Mouse (Mus musculus): ENCODE data around the gene Bcl6. TPM values are rescaled to one million over a fixed set of nuclear protein-coding genes. Genes with fewer than 3 reads are reported as not detected.

The Bcl6 gene
- polyA plus RNA-seq, 1 experiment from 2014 or later = 33.3 TPM

DNA sequence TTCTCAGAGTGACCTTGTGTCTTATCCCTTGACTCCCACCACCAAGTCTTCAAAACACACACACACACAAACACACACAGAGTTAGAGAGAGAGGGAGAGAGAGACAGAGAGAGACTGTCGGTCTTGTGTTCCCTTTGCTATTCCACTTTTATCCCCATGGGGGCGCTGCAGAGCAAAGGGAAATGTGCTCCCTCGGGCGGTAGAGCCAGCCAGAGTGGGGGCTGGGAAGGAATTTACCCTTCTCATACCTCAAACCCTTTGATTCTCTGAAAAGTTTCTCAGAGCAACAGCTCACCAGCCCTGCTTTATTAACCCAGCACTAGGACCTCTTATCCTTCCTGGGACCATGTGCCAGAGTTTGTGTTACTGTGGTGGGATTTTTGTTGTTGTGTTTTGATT is 2.5 kb upstream of the Bcl6 start:
- no peaks in the 10 kb centered on the region for H3K27me3 ChIP-seq
- ATAC-seq (no peak), DNase-seq (ENCODE audit: low read depth, low spot score) (no peak)
- TF ChIP-seq CTCF (IDR thresholded peaks at IDR 0.05) = no peak
- CTCF ChIA-PET = interaction anchor here (0.7 to 2.1 kb wide), 10 partner anchors 9 to 1070 kb away, joined by 3 to 6 read pairs (median 3); no protein-coding TSS in a partner anchor
- POLR2A ChIA-PET = interaction anchor here (0.9 to 1.3 kb wide), 2 partner anchors 403 to 1068 kb away, joined by 3 read pairs; no protein-coding TSS in a partner anchor
- in situ Hi-C loops (cut with MboI; ENCODE audit: low pct_unique_long_range_greater_than_20kb) = loop anchor here (25.0 kb wide), 1 partner anchor 696 kb away; no protein-coding TSS in a partner anchor

DNA sequence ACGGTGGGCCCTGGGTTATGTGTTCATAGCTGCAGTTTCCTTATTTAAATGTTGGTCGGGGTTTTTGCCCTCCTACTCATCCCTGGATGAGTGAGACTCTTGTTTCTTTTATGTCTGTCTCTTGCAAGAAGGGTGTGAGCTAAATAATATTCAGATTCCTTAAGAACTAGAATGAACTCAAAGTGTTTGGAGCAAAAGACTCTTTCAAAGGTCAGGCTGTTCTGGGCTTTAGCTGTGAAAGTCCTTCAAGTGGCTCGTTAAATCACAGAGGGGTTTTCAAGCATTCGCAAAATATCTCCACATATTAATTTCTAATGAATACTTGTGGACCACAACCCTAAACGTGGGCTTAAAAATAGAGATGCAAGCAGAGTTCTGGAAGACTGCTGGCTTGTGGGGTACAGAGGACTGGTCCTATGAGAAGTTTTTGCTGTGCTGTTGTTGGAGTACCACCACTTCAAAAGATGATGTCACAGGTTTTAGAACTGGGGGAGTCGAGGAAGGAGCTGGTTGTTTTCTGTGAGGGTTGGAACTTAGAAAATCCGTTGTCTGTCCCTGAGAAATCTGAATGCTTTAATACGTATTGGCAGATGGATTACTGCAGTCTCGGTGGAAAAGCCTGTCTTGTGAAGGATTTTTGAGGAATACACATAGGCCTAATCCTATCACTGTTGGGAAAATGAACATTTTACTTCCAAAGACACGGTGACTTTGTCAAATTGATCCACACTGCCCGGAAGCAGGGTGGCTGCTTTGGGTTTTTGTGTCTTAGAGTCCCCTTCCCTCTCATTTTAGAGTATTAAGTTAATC is 1.7 kb upstream of the Bcl6 start:
- TF ChIP-seq CTCF (IDR thresholded peaks at IDR 0.05) = no peak
- ChIA-PET POLR2A (interaction anchor here (0.7 to 2.2 kb wide), 5 partner anchors 12 to 1069 kb away, joined by 3 to 7 read pairs (median 3); partner anchors contain the start of gene Lpp), CTCF (interaction anchor here (0.7 to 2.1 kb wide), 9 partner anchors 238 to 1071 kb away, joined by 3 to 6 read pairs (median 4); no protein-coding TSS in a partner anchor)
- ATAC-seq (no peak), DNase-seq (ENCODE audit: low read depth, low spot score) (no peak)
- in situ Hi-C loops (cut with MboI; ENCODE audit: low pct_unique_long_range_greater_than_20kb) = loop anchor here (25.0 kb wide), 1 partner anchor 697 kb away; no protein-coding TSS in a partner anchor
- H3K27me3 ChIP-seq = no peaks in the 10 kb centered on the region

DNA sequence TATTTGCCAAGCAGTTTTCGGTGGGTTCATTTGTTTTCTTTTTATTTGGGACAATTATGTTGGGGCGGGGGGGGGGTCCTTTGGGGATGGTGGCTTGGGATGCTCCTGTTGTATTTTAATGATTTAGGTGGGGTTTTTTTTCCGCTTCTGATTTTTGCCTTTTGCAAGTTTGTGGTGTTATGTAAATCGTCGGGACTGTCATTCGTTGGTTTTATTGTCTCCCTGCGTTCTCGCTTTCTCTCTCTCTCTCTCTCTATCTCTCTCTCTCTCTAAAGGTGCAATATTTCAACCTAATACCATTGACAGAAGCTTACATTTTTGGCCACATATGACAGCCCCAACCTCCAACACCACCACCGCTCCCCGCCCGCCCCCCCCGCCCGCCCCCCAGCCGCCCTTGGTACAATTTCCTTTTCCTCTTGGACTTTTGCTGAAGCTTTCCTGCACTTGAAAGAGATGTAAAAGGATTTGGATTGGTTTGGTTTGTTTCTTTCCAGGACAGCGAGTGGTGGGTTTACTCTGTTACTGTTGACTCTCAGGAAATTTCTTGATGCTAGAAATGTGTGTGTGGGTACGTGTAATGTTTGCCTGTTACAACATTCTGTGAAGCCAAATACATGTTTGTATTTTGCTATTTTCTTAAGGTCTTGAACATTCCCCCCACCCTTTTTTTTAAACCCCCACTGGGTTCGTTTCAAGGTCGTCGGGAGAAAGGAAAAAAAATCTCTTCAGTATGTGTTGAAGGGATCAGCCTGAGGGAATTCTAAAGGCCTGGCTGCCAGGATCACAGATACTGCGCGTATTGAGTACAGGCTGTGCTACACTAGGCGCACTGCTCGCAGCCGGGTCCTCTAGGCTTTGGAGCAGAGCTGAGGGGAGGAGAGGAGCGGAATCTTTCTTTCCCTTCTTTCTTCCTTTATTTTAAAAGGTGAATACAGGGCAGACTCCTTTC is 833 bp upstream of the Bcl6 start:
- CTCF ChIA-PET = interaction anchor here (1.0 to 2.1 kb wide), 6 partner anchors 327 to 1074 kb away, joined by 3 to 5 read pairs (median 4); no protein-coding TSS in a partner anchor

DNA sequence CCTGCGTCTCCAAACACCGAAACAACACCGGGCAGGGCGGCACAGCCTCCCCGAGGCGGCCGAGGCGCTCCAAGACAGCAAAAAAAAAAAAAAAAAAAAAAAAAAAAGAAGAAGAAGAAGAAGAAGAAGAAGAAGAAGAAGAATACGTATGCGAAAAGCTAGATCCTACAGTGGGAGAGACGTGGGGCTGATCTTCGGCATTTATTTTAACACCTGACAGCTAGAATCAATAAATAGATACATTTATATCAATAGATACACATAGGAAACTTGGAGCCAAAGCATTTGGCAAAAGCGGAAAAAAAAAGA is 541 bp downstream of the Bcl6 start:
- POLR2A ChIA-PET = interaction anchor here (0.6 to 2.2 kb wide), 13 partner anchors 221 to 1076 kb away, joined by 3 to 13 read pairs (median 4); partner anchors contain the start of gene Lpp
- ATAC-seq (no peak), DNase-seq (ENCODE audit: low read depth, low spot score) (no peak)
- no peaks in the 10 kb centered on the region for H3K27me3 ChIP-seq
- in situ Hi-C loops (cut with MboI; ENCODE audit: low pct_unique_long_range_greater_than_20kb) = loop anchor here (5.0 to 25.0 kb wide), 7 partner anchors 407 to 1357 kb away; partner anchors contain the start of gene Lpp
- CTCF ChIA-PET = interaction anchor here (1.0 kb wide), 1 partner anchor 450 kb away, joined by 3 read pairs; no protein-coding TSS in a partner anchor
- no peak for TF ChIP-seq CTCF (IDR thresholded peaks at IDR 0.05)

More for the DNA sequence above, 833 bp upstream of the Bcl6 start:
- ATAC-seq = no peak
- POLR2A ChIA-PET = interaction anchor here (0.6 to 2.2 kb wide), 9 partner anchors 403 to 1075 kb away, joined by 3 to 13 read pairs (median 3); partner anchors contain the start of gene Lpp
- in situ Hi-C loops (cut with MboI; ENCODE audit: low pct_unique_long_range_greater_than_20kb) = loop anchor here (5.0 to 25.0 kb wide), 7 partner anchors 405 to 1355 kb away; partner anchors contain the start of gene Lpp
- DNase-seq (ENCODE audit: low read depth, low spot score) = no peak
- TF ChIP-seq CTCF (IDR thresholded peaks at IDR 0.05) = no peak
- no peaks in the 10 kb centered on the region for H3K27me3 ChIP-seq

DNA sequence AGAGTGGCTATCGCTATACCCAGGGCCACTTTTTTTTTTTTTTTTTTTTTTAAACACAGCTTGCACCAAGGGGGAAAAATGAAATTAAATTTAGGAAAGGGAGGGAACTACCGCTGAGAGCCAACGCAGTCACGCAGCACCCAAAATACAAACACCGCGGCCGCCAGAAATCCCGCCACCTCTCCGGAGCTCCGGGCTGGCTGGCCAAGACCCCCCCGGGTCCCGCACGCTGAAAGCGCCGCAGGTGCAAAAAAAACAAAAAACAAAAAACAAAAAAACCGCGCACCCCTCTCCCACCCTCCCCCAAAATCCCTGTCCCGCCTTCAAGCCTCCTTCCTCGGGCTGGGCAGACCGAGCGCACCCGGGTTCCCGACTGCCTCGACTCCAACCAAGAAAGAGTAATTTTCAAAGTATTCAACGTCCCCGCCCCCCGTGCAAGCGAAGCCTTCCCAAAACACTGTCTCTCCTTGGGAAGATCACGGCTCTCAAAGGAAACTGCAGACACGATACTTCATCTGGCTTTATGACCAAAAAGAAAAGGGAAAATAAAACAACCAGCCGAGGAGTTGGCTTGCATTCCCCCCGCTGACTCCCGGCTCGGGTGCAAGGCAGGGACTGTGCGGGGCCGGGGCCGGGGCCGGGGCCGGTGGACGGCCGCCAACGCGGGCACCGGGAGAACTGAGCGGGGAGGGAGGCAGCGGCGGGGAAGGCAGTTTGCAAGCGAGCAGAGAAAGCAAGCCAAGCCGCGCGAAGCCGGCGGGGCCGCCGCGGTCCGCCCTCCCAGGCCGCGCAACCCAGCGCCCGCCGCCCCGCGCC is 1.1 kb downstream of the Bcl6 start:
- TF ChIP-seq CTCF (IDR thresholded peaks at IDR 0.05) = no peak
- ChIA-PET CTCF (interaction anchor here (1.0 to 8.4 kb wide), 2 partner anchors 451 to 1077 kb away, joined by 3 to 138 read pairs; no protein-coding TSS in a partner anchor), POLR2A (interaction anchor here (0.6 to 2.0 kb wide), 8 partner anchors 222 to 1077 kb away, joined by 3 to 13 read pairs (median 4); no protein-coding TSS in a partner anchor)
- no peak for DNase-seq (ENCODE audit: low read depth, low spot score)
- no peaks in the 10 kb centered on the region for H3K27me3 ChIP-seq
- in situ Hi-C loops (cut with MboI; ENCODE audit: low pct_unique_long_range_greater_than_20kb) = loop anchor here (5.0 to 25.0 kb wide), 7 partner anchors 407 to 1357 kb away; partner anchors contain the start of gene Lpp
- ATAC-seq = peak; percentile 17

DNA sequence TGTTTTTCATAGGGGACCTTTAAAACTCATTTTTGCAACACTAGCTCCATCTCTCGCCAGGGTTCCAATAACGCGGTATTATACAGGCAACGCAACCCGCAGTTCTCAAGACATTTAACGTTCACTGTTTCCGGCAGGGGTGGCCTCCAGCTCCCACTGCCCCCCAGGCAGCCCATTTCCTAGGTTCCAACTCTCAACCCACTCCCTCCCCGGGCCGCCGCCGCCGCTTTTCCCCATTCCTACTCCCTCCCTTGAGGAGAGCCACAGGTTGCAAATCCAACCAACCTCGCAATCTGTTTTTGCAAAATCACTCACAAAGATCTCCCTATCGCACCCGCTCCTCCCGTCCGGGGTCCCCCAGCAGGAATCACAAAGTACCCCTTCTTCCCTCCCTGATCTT is 1.8 kb downstream of the Bcl6 start:
- CTCF ChIA-PET = interaction anchor here (8.4 kb wide), 1 partner anchor 1078 kb away, joined by 138 read pairs; no protein-coding TSS in a partner anchor

DNA sequence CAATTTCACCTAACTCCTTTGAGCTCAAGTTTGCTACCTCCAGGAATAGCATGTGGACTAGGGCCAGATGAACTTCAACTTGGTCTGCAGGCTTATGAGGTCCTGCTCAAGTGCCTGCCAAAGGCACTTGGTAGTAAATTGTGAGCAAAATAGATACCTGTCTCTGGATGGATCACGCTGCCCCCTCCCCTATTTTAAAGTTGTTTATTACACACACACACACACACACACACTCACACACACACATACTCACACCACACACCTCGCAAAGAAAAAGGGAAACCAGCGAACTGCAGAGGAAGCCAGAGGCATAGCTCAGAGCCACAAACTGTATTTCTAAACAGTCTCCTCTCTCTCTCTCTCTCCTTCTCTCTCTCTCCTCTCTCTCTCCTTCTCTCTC is 2.5 kb downstream of the Bcl6 start:
- no peak for TF ChIP-seq CTCF (IDR thresholded peaks at IDR 0.05)
- ATAC-seq (no peak), DNase-seq (ENCODE audit: low read depth, low spot score) (no peak)
- in situ Hi-C loops (cut with MboI; ENCODE audit: low pct_unique_long_range_greater_than_20kb) = loop anchor here (5.0 to 25.0 kb wide), 7 partner anchors 409 to 1359 kb away; partner anchors contain the start of gene Lpp
- POLR2A ChIA-PET = interaction anchor here (0.5 to 1.4 kb wide), 5 partner anchors 408 to 1050 kb away, joined by 3 to 5 read pairs (median 3); no protein-coding TSS in a partner anchor
- H3K27me3 ChIP-seq = no peaks in the 10 kb centered on the region
- CTCF ChIA-PET = interaction anchor here (8.4 kb wide), 1 partner anchor 1078 kb away, joined by 138 read pairs; no protein-coding TSS in a partner anchor

More for the DNA sequence above, 1.8 kb downstream of the Bcl6 start:
- no peak for ATAC-seq
- POLR2A ChIA-PET = interaction anchor here (1.4 kb wide), 1 partner anchor 408 kb away, joined by 4 read pairs; no protein-coding TSS in a partner anchor
- no peak for DNase-seq (ENCODE audit: low read depth, low spot score)
- in situ Hi-C loops (cut with MboI; ENCODE audit: low pct_unique_long_range_greater_than_20kb) = loop anchor here (5.0 to 25.0 kb wide), 7 partner anchors 408 to 1358 kb away; partner anchors contain the start of gene Lpp
- no peaks in the 10 kb centered on the region for H3K27me3 ChIP-seq
- no peak for TF ChIP-seq CTCF (IDR thresholded peaks at IDR 0.05)

DNA sequence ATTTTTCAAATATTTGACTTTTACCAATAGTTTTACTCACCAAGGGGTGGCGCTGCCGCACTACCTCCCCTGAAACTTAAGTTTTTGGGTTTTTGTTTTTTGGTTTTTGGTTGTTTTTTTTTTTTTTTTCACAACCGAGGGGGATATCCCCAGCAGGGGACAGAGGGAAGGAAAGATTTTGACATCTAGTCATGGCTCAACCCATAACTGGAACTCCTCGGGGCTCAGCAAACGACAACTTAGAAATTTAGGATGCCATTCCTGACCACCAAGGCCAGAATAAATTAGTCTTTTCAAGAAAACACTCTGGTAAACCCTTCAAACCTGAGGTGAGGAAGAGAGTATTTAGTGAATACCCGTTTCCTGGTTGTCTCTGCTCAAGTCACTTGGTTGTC is 3.2 kb downstream of the Bcl6 start:
- ATAC-seq (no peak), DNase-seq (ENCODE audit: low read depth, low spot score) (no peak)
- ChIA-PET POLR2A (interaction anchor here (1.4 kb wide), 1 partner anchor 409 kb away, joined by 4 read pairs; no protein-coding TSS in a partner anchor), CTCF (interaction anchor here (8.4 kb wide), 1 partner anchor 1079 kb away, joined by 138 read pairs; no protein-coding TSS in a partner anchor)
- in situ Hi-C loops (cut with MboI; ENCODE audit: low pct_unique_long_range_greater_than_20kb) = loop anchor here (5.0 to 25.0 kb wide), 7 partner anchors 409 to 1359 kb away; partner anchors contain the start of gene Lpp
- H3K27me3 ChIP-seq = no peaks in the 10 kb centered on the region
- TF ChIP-seq CTCF (IDR thresholded peaks at IDR 0.05) = no peak
